Mouse (Mus musculus) liver, embryonic 13.5 days (tissue): ENCODE measurements around the gene Slc4a8. TPM values are rescaled to one million over a fixed set of nuclear protein-coding genes. Genes with fewer than 3 reads are reported as not detected.

Experiments
- ATAC-seq: fragments of 200-750 bp; cut with Nextera tagmentation; 2 replicates; pipeline ENCODE4 v1.8.0; 2017; ENCODE audit warnings: low read depth, mild to moderate bottlenecking, moderate number of reproducible peaks, moderate library complexity
- DNase-seq: peaks from one replicate; pipeline ENCODE4 v3.0.0; 2022
- H3K27ac ChIP-seq: fragments of 300-500 bp; sonication (generic); 2 replicates; pipeline ENCODE4 v1.5.1; 2015; ENCODE audit warnings: moderate library complexity, mild to moderate bottlenecking, inconsistent platforms
- H3K27me3 ChIP-seq: fragments of 300-500 bp; sonication (generic); 2 replicates; pipeline ENCODE4 v1.6.1; 2015; ENCODE audit warnings: mild to moderate bottlenecking, inconsistent platforms
- H3K36me3 ChIP-seq: fragments of 300-500 bp; sonication (generic); 2 replicates; pipeline ENCODE4 v1.6.1; 2015; ENCODE audit warnings: mild to moderate bottlenecking, inconsistent platforms
- H3K4me1 ChIP-seq: fragments of 300-500 bp; sonication (generic); replicated peaks from 2 replicates; pipeline ENCODE4 v1.6.1; 2015; ENCODE audit warnings: inconsistent platforms
- H3K4me2 ChIP-seq: fragments of 300-500 bp; sonication (generic); 2 replicates; pipeline ENCODE4 v1.6.1; 2015; ENCODE audit warnings: inconsistent platforms, mild to moderate bottlenecking, moderate library complexity
- H3K4me3 ChIP-seq: fragments of 300-500 bp; sonication (generic); replicated peaks from 2 replicates; pipeline ENCODE4 v1.5.1; 2015; ENCODE audit warnings: mild to moderate bottlenecking, inconsistent platforms
- H3K9ac ChIP-seq: fragments of 300-500 bp; sonication (generic); 2 replicates; pipeline ENCODE4 v1.6.1; 2015; ENCODE audit warnings: mild to moderate bottlenecking, inconsistent platforms
- H3K9me3 ChIP-seq: fragments of 300-500 bp; sonication (generic); replicated peaks from 2 replicates; pipeline ENCODE4 v1.6.1; 2016; ENCODE audit warnings: inconsistent platforms
- WGBS: fragments of 180-500 bp; shearing (Covaris S2); methylation state at CpG from one replicate; pipeline ENCODE4 v1.1.7; 2015; ENCODE audit not compliant: insufficient replicate concordance; 5-methylcytosine and 5-hydroxymethylcytosine counted together
- polyA plus RNA-seq: library from polyadenylated mRNA; unstranded; fragments of >200 nt; fragmentation: Nextera tagmentation; extraction: Ambion mirVana; gene quantifications from 2 replicates; pipeline ENCODE4 v1.2.1, GENCODE M21; 2015

The Slc4a8 gene
- polyA plus RNA-seq, result 0.34 and 0.51 TPM in 2 replicates

GRCm38 (mm10) chr15:100761419-100762185 lies at the start of gene Slc4a8:
TSS of gene Slc4a8 (plus strand) at chr15:100761747.
- Histone ChIP-seq H3K9ac (peak within 1 kb of the TSS; percentile 43; the same call in 1 of the 2 replicates), H3K4me1 (peaks cover 29% of the 10 kb centered on the region), H3K4me2 (peak within 1 kb of the TSS; percentile 85), H3K27me3 (peaks cover 82% of the 10 kb centered on the region), H3K27ac (no peak within 1 kb of the TSS), H3K36me3 (no peaks in the 10 kb centered on the region), H3K9me3 (no peaks in the 10 kb centered on the region), H3K4me3 (peak within 1 kb of the TSS; percentile 61)
- ATAC-seq, result peak; percentile 84
- DNase-seq, result peak; percentile 61
- 1% methylated on average over 64 of the region's 64 CpGs for WGBS

GRCm38 (mm10) chr15:100714470-100714869 lies 47.1 kb upstream of the Slc4a8 start:
- no peaks in the 10 kb centered on the region for H3K27me3 ChIP-seq
- no peak for ATAC-seq
- WGBS, result 69% methylated on average over 8 of the region's 8 CpGs

GRCm38 (mm10) chr15:100715399-100715993 lies 46.1 kb upstream of the Slc4a8 start:
- ATAC-seq (no peak), DNase-seq (no peak)
- H3K27ac ChIP-seq, result no peak overlapping the region
- WGBS, result 64% methylated on average over 9 of the region's 9 CpGs
- peaks cover 10% of the 10 kb centered on the region; the same call in 1 of the 2 replicates for H3K27me3 ChIP-seq
- H3K4me1 ChIP-seq, result 0 out of 2 replicates have a peak, but pooled peaks cover 2% of the 10 kb centered on the region
- no peak overlapping the region for H3K4me2 ChIP-seq
- no peak overlapping the region for H3K9ac ChIP-seq
- no peaks in the 10 kb centered on the region for H3K36me3 ChIP-seq
- H3K9me3 ChIP-seq, result 0 out of 2 replicates have a peak, but pooled peaks cover 4% of the 10 kb centered on the region
- H3K4me3 ChIP-seq, result no peak overlapping the region

More at GRCm38 (mm10) chr15:100714470-100714869, 47.1 kb upstream of the Slc4a8 start:
- H3K4me2 ChIP-seq, result no peak overlapping the region
- 0 out of 2 replicates have a peak, but pooled peaks cover 2% of the 10 kb centered on the region for H3K4me1 ChIP-seq
- DNase-seq, result no peak
- H3K27ac ChIP-seq, result no peak overlapping the region
- no peaks in the 10 kb centered on the region for H3K36me3 ChIP-seq
- 0 out of 2 replicates have a peak, but pooled peaks cover 4% of the 10 kb centered on the region for H3K9me3 ChIP-seq
- H3K4me3 ChIP-seq, result no peak overlapping the region
- H3K9ac ChIP-seq, result no peak overlapping the region

GRCm38 (mm10) chr15:100717933-100718332 lies 43.6 kb upstream of the Slc4a8 start:
- no peak overlapping the region for H3K9ac ChIP-seq
- H3K4me3 ChIP-seq, result no peak overlapping the region
- no peak for ATAC-seq
- 0 out of 2 replicates have a peak, but pooled peaks cover 7% of the 10 kb centered on the region for H3K4me1 ChIP-seq
- no peak overlapping the region for H3K4me2 ChIP-seq
- H3K9me3 ChIP-seq, result 0 out of 2 replicates have a peak, but pooled peaks cover 4% of the 10 kb centered on the region
- no peaks in the 10 kb centered on the region for H3K36me3 ChIP-seq
- no peak overlapping the region for H3K27ac ChIP-seq
- 45% methylated on average over 6 of the region's 6 CpGs for WGBS
- peaks cover 15% of the 10 kb centered on the region; the same call in 1 of the 2 replicates for H3K27me3 ChIP-seq
- DNase-seq, result no peak

- ATAC-seq (no peak), DNase-seq (no peak)
- no peak overlapping the region for H3K4me3 ChIP-seq
- H3K9me3 ChIP-seq, result 0 out of 2 replicates have a peak, but pooled peaks cover 4% of the 10 kb centered on the region
- peaks cover 15% of the 10 kb centered on the region for H3K27me3 ChIP-seq
- no peak overlapping the region for H3K4me2 ChIP-seq
- H3K4me1 ChIP-seq, result 0 out of 2 replicates have a peak, but pooled peaks cover 7% of the 10 kb centered on the region
- 73% methylated on average over 11 of the region's 11 CpGs for WGBS
- H3K27ac ChIP-seq, result no peak overlapping the region
- no peaks in the 10 kb centered on the region for H3K36me3 ChIP-seq
- no peak overlapping the region for H3K9ac ChIP-seq
Observed at GRCm38 (mm10) chr15:100718572-100718971, 43.0 kb upstream of the Slc4a8 start.

- Histone ChIP-seq H3K4me3 (no peak overlapping the region), H3K4me2 (no peak overlapping the region), H3K27me3 (peaks cover 21% of the 10 kb centered on the region), H3K9ac (no peak overlapping the region), H3K4me1 (0 out of 2 replicates have a peak, but pooled peaks cover 7% of the 10 kb centered on the region), H3K27ac (no peak overlapping the region), H3K36me3 (no peaks in the 10 kb centered on the region), H3K9me3 (0 out of 2 replicates have a peak, but pooled peaks cover 4% of the 10 kb centered on the region)
- ATAC-seq (no peak), DNase-seq (no peak)
- WGBS, result 70% methylated on average over 5 of the region's 5 CpGs
Observed at GRCm38 (mm10) chr15:100719217-100719616, 42.3 kb upstream of the Slc4a8 start.

- DNase-seq (no peak), ATAC-seq (no peak)
- H3K4me1 ChIP-seq, result 0 out of 2 replicates have a peak, but pooled peaks cover 7% of the 10 kb centered on the region
- no peak overlapping the region for H3K27ac ChIP-seq
- H3K4me3 ChIP-seq, result no peak overlapping the region
- H3K27me3 ChIP-seq, result peaks cover 21% of the 10 kb centered on the region
- H3K9ac ChIP-seq, result no peak overlapping the region
- no peak overlapping the region for H3K4me2 ChIP-seq
- H3K36me3 ChIP-seq, result no peaks in the 10 kb centered on the region
- H3K9me3 ChIP-seq, result 0 out of 2 replicates have a peak, but pooled peaks cover 4% of the 10 kb centered on the region
- 68% methylated on average over 10 of the region's 10 CpGs for WGBS
Observed at GRCm38 (mm10) chr15:100720066-100720465, 41.5 kb upstream of the Slc4a8 start.

- DNase-seq (no peak), ATAC-seq (no peak)
- no peak overlapping the region for H3K4me3 ChIP-seq
- H3K9ac ChIP-seq, result no peak overlapping the region
- peaks cover 31% of the 10 kb centered on the region for H3K27me3 ChIP-seq
- 0 out of 2 replicates have a peak, but pooled peaks cover 4% of the 10 kb centered on the region for H3K9me3 ChIP-seq
- H3K4me1 ChIP-seq, result 0 out of 2 replicates have a peak, but pooled peaks cover 7% of the 10 kb centered on the region
- WGBS, result 79% methylated on average over 5 of the region's 5 CpGs
- H3K36me3 ChIP-seq, result no peaks in the 10 kb centered on the region
- H3K4me2 ChIP-seq, result no peak overlapping the region
- no peak overlapping the region for H3K27ac ChIP-seq
Observed at GRCm38 (mm10) chr15:100721445-100721844, 40.1 kb upstream of the Slc4a8 start.

GRCm38 (mm10) chr15:100722026-100722425 lies 39.5 kb upstream of the Slc4a8 start:
- H3K4me2 ChIP-seq, result no peak overlapping the region
- no peak for DNase-seq
- no peak overlapping the region for H3K27ac ChIP-seq
- H3K27me3 ChIP-seq, result peaks cover 37% of the 10 kb centered on the region
- no peak overlapping the region for H3K4me3 ChIP-seq
- 0 out of 2 replicates have a peak, but pooled peaks cover 4% of the 10 kb centered on the region for H3K9me3 ChIP-seq
- ATAC-seq, result no peak
- no peak overlapping the region for H3K9ac ChIP-seq
- no peaks in the 10 kb centered on the region for H3K36me3 ChIP-seq
- H3K4me1 ChIP-seq, result 0 out of 2 replicates have a peak, but pooled peaks cover 7% of the 10 kb centered on the region
- 35% methylated on average over 4 of the region's 4 CpGs for WGBS

- peaks cover 42% of the 10 kb centered on the region for H3K27me3 ChIP-seq
- no peak overlapping the region for H3K4me2 ChIP-seq
- ATAC-seq (no peak), DNase-seq (no peak)
- no peaks in the 10 kb centered on the region for H3K36me3 ChIP-seq
- no peak overlapping the region for H3K4me3 ChIP-seq
- H3K9me3 ChIP-seq, result 0 out of 2 replicates have a peak, but pooled peaks cover 4% of the 10 kb centered on the region
- H3K4me1 ChIP-seq, result 0 out of 2 replicates have a peak, but pooled peaks cover 7% of the 10 kb centered on the region
- WGBS, result 56% methylated on average over 6 of the region's 6 CpGs
- no peak overlapping the region for H3K27ac ChIP-seq
- H3K9ac ChIP-seq, result no peak overlapping the region
Observed at GRCm38 (mm10) chr15:100722564-100722963, 39.0 kb upstream of the Slc4a8 start.

- no peak overlapping the region for H3K27ac ChIP-seq
- H3K4me3 ChIP-seq, result no peak overlapping the region
- DNase-seq, result no peak
- H3K36me3 ChIP-seq, result no peaks in the 10 kb centered on the region
- no peak overlapping the region for H3K9ac ChIP-seq
- peaks cover 51% of the 10 kb centered on the region for H3K27me3 ChIP-seq
- WGBS, result 57% methylated on average over 14 of the region's 14 CpGs
- H3K4me1 ChIP-seq, result peaks cover 7% of the 10 kb centered on the region
- H3K4me2 ChIP-seq, result no peak overlapping the region
- H3K9me3 ChIP-seq, result 0 out of 2 replicates have a peak, but pooled peaks cover 1% of the 10 kb centered on the region
- ATAC-seq, result no peak
Observed at GRCm38 (mm10) chr15:100723505-100723904, 38.0 kb upstream of the Slc4a8 start.
